In the genomic region with DNA sequence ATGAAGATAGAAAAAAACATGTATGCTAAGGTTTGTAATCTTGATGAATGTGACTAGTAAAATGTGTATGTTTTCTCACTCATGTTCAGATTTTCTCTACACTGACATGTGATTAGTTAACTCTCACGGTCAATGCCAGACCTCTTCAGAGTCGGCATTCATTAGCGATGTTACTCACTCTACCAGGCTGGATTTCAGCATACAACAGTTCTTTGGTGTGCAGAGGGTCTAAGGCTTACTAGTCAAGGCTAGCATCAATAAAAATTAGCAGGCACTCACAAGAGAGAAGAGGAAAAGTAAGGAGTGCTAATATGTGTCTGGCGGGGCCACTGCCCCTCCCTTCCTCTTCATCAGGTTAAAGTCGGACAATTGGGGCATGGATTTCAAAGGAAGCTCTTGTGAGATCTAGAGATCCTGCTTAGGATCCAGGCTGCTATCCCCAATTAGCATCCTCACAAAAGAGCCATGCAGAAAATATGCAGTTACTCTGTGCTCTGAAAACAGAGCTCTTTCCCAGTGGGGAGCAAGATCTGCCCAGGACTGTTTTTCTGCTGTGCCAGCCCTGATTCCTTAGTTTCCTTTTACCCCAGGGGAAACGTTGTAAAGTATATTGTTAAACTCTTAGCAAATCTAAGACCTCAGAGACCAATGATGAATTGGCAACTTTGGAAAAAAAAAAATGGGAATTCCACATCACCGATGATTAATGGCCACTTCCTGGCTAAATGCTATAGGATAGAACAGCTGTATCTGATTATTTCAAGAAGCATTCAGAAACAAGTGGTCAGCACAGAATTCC, we compare ENCODE assay signal across 11 mouse cellular contexts. TPM values are rescaled to one million over a fixed set of nuclear protein-coding genes. Genes with fewer than 3 reads are reported as not detected.
DNase-seq lines count a peak whose midpoint lies in the region; ATAC-seq and TF ChIP-seq lines count a peak whose summit lies in the region.
"Had no signal": no experiment of that assay in that cellular context is flagged by ENCODE, and none has a peak within 500 bp of the region (broad histone marks: within the 10 kb centered on the region; RNA-seq: fewer than 3 reads in every experiment).

No protein-coding gene starts in this region.

- no peaks in the 10 kb centered on the region for H3K79me2 ChIP-seq in C2C12 (ENCODE audit: control insufficient read depth, insufficient read depth)

- H3K4me2 ChIP-seq in forebrain, embryonic 13.5 days, result peak overlapping the region; percentile 46
- H3K4me2 ChIP-seq in limb, embryonic 15.5 days, result peak overlapping the region; percentile 24; the same call in 1 of the 2 replicates
- H3K4me2 ChIP-seq: neural tube, embryonic 13.5 days had no signal

- WGBS in forebrain, embryonic 13.5 days, result 5% methylated on average over 7 of the region's 7 CpGs
- WGBS in limb, embryonic 15.5 days, result 14% methylated on average over 7 of the region's 7 CpGs

- H3K27ac ChIP-seq in forebrain, embryonic 13.5 days, result peak overlapping the region; percentile 75
- H3K27ac ChIP-seq in limb, embryonic 15.5 days, result peak overlapping the region; percentile 74; the same call in 1 of the 2 replicates
- H3K27ac ChIP-seq: neural tube, embryonic 13.5 days had no signal

- peaks cover 27% of the 10 kb centered on the region for H3K36me3 ChIP-seq in C2C12 (ENCODE audit: control insufficient read depth, insufficient read depth)
- H3K36me3 ChIP-seq in forebrain, embryonic 13.5 days (ENCODE audit: poor library complexity, severe bottlenecking), result 0 out of 2 replicates have a peak, but pooled peaks cover 4% of the 10 kb centered on the region
- peaks cover 3% of the 10 kb centered on the region for H3K36me3 ChIP-seq in limb, embryonic 15.5 days
- H3K36me3 ChIP-seq: neural tube, embryonic 13.5 days had no signal

- no peak for TF ChIP-seq CTCF in C2C12 (IDR thresholded peaks at IDR 0.05; ENCODE audit: control insufficient read depth, insufficient read depth, insufficient read length)

- DNase-seq in NIH3T3 (ENCODE audit: low read depth), result peak; percentile 91
- no peak for DNase-seq in adrenal gland, adult 8-10 months
- no peak for DNase-seq in right cerebral cortex, postnatal 10 days (ENCODE audit: low spot score in 2 of 2)
- DNase-seq in urinary bladder, adult 18-20 months (ENCODE audit: low spot score in 2 of 2), result no peak
- no peak for DNase-seq in spleen, adult 18-20 months
- DNase-seq: cerebellum, postnatal 36 days; thymus, adult 2 months had no signal

- H3K4me1 ChIP-seq in forebrain, embryonic 13.5 days, result peaks cover 23% of the 10 kb centered on the region
- H3K4me1 ChIP-seq in limb, embryonic 15.5 days, result peaks cover 17% of the 10 kb centered on the region; the same call in 1 of the 2 replicates

- no peak overlapping the region for H3K9ac ChIP-seq in forebrain, embryonic 13.5 days
- no peak overlapping the region for H3K9ac ChIP-seq in limb, embryonic 15.5 days
- H3K9ac ChIP-seq: neural tube, embryonic 13.5 days had no signal

- peak overlapping the region; percentile 48 for H3ac ChIP-seq in C2C12 (ENCODE audit: control insufficient read depth, insufficient read length, low read depth)

- ATAC-seq in forebrain, embryonic 13.5 days, result peak; percentile 71
- ATAC-seq in limb, embryonic 15.5 days (ENCODE audit: insufficient number of reproducible peaks, low FRiP score, low TSS enrichment, low read depth), result no peak

- H3K27me3 ChIP-seq in C2C12 (ENCODE audit: control insufficient read depth, insufficient read depth, insufficient read length), result no peaks in the 10 kb centered on the region
- H3K27me3 ChIP-seq in forebrain, embryonic 13.5 days, result no peaks in the 10 kb centered on the region
- H3K27me3 ChIP-seq in limb, embryonic 15.5 days, result no peaks in the 10 kb centered on the region
- H3K27me3 ChIP-seq: neural tube, embryonic 13.5 days had no signal

- H3K9me3 ChIP-seq in forebrain, embryonic 13.5 days (replicated peaks), result no peaks in the 10 kb centered on the region
- no peaks in the 10 kb centered on the region for H3K9me3 ChIP-seq in limb, embryonic 15.5 days
- H3K9me3 ChIP-seq: neural tube, embryonic 13.5 days had no signal

- no peaks in the 10 kb centered on the region for H3K79me3 ChIP-seq in C2C12 (ENCODE audit: low read depth)

- peak overlapping the region; percentile 19 for H3K4me3 ChIP-seq in C2C12 (ENCODE audit: insufficient read depth, poor library complexity, severe bottlenecking)
- no peak overlapping the region; the same call in 1 of the 2 replicates for H3K4me3 ChIP-seq in forebrain, embryonic 13.5 days
- H3K4me3 ChIP-seq in limb, embryonic 15.5 days, result no peak overlapping the region; the same call in 1 of the 2 replicates
- H3K4me3 ChIP-seq: neural tube, embryonic 13.5 days had no signal

TF ChIP-seq in C2C12, 6 proteins besides CTCF, POLR2A, EP300 and RAD21:
- TF ChIP-seq FOSL1 (IDR thresholded peaks at IDR 0.05; ENCODE audit: insufficient read depth, low read length, poor library complexity, severe bottlenecking) (peak; percentile 15), MAX (IDR thresholded peaks at IDR 0.05) (no peak), CEBPB (IDR thresholded peaks at IDR 0.05; ENCODE audit: low read depth) (no peak), MYOG (IDR thresholded peaks at IDR 0.05; ENCODE audit: control insufficient read depth, extremely low read depth, insufficient read length) (no peak), USF1 (IDR thresholded peaks at IDR 0.05; ENCODE audit: low read depth) (no peak), MYOD1 (IDR thresholded peaks at IDR 0.05; ENCODE audit: control insufficient read depth, insufficient read length, low read depth) (peak; percentile 73)

RNA-seq across cellular contexts. Expression of a gene that starts 15.8 kb away (rescaled TPM):
- 11.5 TPM for polyA plus RNA-seq in C2C12 (2012; fragmentation: generic; extraction: Trizol)
- polyA plus RNA-seq in forebrain, embryonic 13.5 days (2015; fragmentation: Nextera tagmentation; extraction: Ambion mirVana), result 28.1 and 32.9 TPM in 2 replicates
- polyA plus RNA-seq in limb, embryonic 15.5 days (2015; fragmentation: Nextera tagmentation; extraction: Ambion mirVana), result 150 and 174 TPM in 2 replicates
- total RNA-seq in adrenal gland, adult 8-10 months (2022), result 10 to 100 TPM; 13.1 to 31.7 (median 24.2) TPM
